Mouse (Mus musculus) heart, embryonic 12.5 days (tissue): Measurements from ENCODE around the gene Timp2. TPM values are rescaled to one million over a fixed set of nuclear protein-coding genes. Genes with fewer than 3 reads are reported as not detected.

Source experiments
- polyA plus RNA-seq: library from polyadenylated mRNA; unstranded; fragments of >200 nt; fragmentation: Nextera tagmentation; extraction: Ambion mirVana; gene quantifications from 2 replicates; pipeline ENCODE4 v1.2.1, GENCODE M21; 2016

The Timp2 gene
- polyA plus RNA-seq, 1 experiment from 2014 or later: 72.1 TPM

Other genes starting within 250 kb of the Timp2 start
- 0.10 and 0.26 TPM in 2 replicates for gene Dnah17, start 225.1 kb downstream of the Timp2 start, polyA plus RNA-seq
- gene Cyth1, start 107.1 kb downstream of the Timp2 start, polyA plus RNA-seq: 20.6 and 21.1 TPM in 2 replicates
- 14.8 and 16.2 TPM in 2 replicates for gene Usp36, start 65.5 kb downstream of the Timp2 start, polyA plus RNA-seq
- 0.23 and 0.24 TPM in 2 replicates for gene Cep295nl, start 13.2 kb downstream of the Timp2 start, polyA plus RNA-seq
- 4.5 and 5.1 TPM in 2 replicates for gene Lgals3bp, start 46.4 kb upstream of the Timp2 start, polyA plus RNA-seq
- gene Cant1, start 63.3 kb upstream of the Timp2 start, polyA plus RNA-seq: 23.6 and 23.7 TPM in 2 replicates
- 4.9 and 5.5 TPM in 2 replicates for gene C1qtnf1, start 72.5 kb upstream of the Timp2 start, polyA plus RNA-seq
- 4.5 and 4.6 TPM in 2 replicates for gene Engase, start 121.1 kb upstream of the Timp2 start, polyA plus RNA-seq